Mouse (Mus musculus) gastrocnemius, adult 18-20 months (tissue): ENCODE results near the gene Serpinb6a. TPM values are rescaled to one million over a fixed set of nuclear protein-coding genes. Genes with fewer than 3 reads are reported as not detected.

Experiments
- DNase-seq: peaks from one replicate; pipeline ENCODE4 v3.0.0; 2021; ENCODE audit warnings: low spot score
- long read RNA-seq, 2 experiments: library from polyadenylated mRNA; stranded (forward); transcript quantifications; one replicate each; pipeline ENCODE4 v2.0.0; 2021
- total RNA-seq, 2 experiments: library from RNA; stranded (reverse); gene quantifications; 2 replicates each; pipeline ENCODE4 v1.2.3; 2021

Serpinb6a gene
- total RNA-seq, result 100 to 1,000 TPM; 167 to 256 TPM
- long read RNA-seq, experiment 1, transcript Serpinb6a-202 (7 exons, 1,547 nt), result major isoform, 38 of 262 reads
- long read RNA-seq, experiment 1, partial matches to known transcripts, result 91 of 262 reads
- long read RNA-seq, experiment 1, other reads (novel, unspliced or antisense), result 130 of 262 reads
- long read RNA-seq, experiment 2, transcript Serpinb6a-202 (7 exons, 1,547 nt), result major isoform, 16 of 154 reads
- long read RNA-seq, experiment 2, partial matches to known transcripts, result 44 of 154 reads
- long read RNA-seq, experiment 2, other reads (novel, unspliced or antisense), result 89 of 154 reads

DNA sequence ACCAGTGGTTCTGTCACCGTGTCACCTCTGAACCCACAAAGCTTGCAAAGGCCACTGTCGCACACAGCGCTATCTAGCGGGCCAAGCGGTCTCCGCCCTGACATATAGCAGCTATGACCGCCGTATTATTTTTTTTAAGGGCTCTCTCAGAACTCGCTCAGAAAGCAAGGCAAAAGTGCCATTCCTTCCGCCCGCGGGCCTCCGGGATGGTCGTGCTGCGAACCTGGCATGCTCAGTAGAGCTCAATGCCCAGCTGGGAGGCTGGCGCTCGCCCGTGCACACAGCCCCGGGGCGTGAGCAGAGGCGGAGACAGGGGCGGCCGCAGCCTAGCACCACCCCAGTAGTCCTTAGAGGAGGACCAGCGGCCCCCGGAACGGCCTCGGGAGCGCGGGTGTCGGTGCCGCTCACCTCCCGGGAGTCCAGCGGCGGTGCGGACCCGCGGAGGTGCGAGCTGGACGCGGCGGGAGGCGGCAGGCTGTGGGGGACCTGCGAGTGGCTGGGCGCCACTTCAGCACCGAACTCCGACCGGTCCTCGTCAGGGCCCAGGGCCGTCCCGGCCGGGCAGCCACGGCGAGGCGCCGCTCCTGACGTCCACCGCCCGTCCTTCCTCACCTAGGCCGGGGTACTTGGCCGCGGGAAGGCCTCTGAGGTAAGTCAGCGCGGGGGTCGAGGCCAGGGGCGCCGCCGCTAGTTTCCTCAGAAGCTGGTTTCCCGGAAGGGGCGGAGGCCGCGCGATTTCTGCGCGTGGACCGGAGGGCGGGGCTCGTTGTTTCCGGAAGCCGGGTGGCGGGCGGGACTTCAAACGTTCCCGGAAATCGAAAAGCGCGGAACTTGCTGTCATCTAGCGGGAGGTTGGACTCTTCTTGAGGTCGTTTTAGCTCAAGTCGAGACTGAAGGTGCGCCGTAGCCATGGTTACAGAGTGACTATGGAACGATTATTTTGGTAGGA lies at the start of gene Serpinb6a, which contains the start of gene Ripk1:
Gene Serpinb6a, minus strand, starts transcription at position 737 of the 949 bp plus-strand sequence.
Gene Ripk1, plus strand, starts transcription at position 306 of the 949 bp plus-strand sequence.
- peak; percentile 88 for DNase-seq

DNA sequence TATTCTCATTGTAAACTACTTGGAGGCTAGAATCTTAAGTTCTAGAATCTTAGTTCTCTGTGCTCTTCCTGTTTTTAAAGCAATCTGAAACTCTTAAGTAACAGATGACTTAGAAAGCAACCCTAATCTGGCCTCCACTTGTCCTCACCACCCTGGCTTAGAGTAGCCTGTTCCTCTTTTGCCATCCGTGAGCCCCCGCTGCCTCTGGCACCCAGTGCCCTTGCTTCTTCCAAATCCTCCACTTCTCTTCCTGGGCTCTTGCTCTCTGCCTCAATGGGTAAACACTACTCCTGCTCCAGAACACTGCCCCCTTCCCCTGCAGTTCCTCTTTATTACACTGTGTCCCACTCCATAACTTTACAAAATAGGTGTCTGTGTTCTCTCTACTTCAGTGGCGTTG lies 49.1 kb upstream of the Serpinb6a start:
- DNase-seq, result no peak

DNA sequence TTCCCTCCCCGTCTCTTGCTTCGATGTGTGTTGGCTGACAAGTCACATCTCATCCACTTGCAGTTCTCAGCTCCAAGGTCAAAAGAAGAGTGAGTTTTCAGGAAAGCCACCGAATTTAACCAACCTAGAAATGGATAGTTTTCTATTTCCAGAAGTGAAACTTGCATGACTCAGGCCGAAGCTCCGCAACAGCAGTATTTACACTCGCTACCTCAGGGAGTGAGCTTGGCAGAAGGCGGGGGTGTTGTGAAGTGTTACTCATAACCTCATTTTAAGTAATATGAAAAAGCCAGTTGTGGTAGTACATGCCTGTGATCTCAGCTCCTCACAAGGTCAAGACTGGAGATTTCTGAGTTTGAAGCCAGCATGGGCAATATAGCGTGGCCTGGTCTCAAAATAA lies 47.9 kb upstream of the Serpinb6a start:
- peak; percentile 14 for DNase-seq

DNA sequence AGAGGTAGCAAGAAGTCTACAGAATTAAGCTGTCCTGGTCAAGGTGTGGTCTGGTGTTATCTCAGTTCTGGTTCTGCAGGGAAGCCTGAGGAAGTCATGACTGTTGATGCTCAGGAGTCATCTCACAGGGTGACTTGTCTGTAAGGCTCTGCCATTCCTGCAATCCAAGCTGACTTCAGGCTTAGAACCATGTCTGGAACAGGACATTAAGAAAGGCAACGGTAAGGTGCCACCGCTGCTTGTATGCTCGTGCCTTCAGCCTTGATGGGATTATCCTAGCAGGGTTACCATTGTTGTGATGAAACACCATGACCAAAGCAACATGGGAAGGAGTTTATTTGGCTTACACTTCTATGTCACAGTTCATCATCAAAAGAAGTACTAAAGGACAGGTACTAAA lies 44.9 kb upstream of the Serpinb6a start:
- DNase-seq, result no peak

DNA sequence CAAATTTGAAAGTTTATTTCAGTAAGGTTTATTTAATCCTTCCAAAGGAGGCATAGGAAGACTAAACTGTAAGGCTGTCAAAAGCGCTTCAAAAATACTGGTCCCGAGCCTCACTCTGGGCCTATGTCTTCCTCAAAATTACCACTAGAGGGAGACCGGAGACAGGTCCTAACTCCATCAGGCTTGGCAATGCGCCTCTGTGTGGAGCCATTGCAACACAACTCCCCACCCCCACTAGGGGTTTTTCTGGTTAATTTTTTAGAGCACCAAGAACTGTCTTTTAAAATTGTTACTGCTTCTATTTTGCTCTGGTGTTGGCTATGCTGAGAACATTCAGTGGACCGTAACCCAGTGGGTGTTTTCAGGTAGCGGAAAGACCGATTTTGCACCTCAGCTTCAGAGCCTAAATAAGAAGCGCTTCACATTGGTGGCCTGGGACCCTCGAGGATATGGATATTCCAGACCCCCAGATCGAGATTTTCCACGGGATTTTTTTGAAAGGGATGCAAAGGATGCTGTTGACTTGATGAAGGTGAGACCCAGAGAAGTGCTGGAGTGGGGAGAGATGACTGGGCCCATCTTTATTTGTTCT lies 43.9 kb upstream of the Serpinb6a start:
- peak; percentile 84 for DNase-seq

DNA sequence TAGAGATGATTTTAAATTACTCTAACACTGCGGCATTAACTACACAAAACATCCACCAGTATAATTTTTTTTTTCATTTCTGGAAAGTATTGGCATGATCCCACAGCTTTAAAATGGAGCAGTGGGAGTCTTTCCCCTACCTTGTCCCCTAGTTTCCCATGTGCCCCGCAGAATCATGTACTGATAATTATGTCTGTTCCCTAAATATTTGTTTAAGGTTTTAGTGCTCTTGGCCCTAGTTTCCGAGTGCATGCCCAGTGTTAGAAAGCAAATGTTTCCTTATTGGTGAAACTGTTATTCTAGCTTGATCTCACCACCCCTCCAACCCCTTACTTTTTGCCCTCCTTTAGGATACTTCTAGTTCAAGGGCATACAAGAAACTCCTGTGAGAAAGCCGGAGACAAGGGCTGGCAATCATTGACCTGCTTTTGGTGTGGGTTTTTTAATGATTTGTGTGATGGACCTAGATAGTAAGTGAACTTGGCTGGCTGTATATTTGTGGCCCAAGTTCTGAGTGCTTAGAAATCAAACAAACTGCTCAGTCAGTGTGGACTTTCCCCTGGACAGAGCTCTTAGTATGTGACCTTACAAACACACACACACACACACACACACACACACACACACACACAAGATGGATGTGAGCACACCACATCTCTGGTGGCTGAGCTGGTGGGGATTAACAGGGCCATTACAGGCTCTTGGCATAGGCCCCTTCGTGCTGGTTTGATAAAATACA lies 43.1 kb upstream of the Serpinb6a start:
- no peak for DNase-seq

DNA sequence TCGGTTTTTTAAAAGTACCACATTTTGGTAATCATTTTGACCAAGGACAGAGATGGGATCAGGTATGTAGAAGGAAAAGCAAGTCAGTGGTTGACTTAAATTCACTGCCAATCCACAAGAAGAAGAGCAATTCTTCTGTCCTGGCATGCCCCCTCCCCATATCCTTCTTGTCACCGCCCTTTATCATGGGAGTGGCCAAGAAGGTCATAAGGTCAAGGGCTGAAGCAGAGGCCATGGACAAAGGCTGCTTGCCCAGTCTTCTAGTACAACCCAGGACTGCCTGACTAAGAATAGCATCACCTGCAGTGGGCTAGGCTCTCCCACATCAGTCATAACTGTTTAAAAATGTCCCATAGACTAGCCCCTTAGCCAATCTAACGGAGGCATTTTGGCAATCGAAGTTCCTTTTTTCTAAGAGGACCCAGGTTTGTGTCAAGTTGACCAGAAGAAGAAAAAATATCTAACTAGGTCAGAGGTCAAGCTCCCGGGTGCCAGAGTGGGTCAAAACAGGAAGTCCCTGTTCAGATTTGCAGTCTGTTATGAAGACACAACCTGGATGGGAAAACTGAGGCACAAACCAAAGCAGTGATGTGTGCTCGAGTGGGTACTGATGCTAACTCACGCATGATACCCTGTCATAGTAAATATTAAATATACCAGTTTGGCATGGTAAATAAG lies 41.3 kb upstream of the Serpinb6a start:
- no peak for DNase-seq

DNA sequence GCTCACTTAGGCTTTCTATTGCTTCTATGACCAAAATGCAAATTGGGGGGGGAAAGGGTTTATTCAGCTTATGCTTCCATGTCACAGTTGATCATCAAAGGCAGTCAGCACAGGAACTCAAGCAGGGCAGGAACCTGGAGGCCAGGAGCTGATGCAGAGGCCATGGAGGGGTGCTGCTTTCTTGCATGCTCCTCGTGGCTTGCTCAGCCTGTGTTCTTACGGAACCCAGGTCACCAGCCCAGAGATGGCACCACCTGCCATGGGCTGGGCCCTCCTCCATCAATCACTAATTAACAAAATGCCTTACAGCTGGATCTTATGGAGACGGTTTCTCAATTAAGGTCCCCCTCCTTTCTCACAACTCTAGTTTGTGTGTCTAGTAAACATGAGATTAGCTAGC lies 37.5 kb upstream of the Serpinb6a start:
- no peak for DNase-seq

DNA sequence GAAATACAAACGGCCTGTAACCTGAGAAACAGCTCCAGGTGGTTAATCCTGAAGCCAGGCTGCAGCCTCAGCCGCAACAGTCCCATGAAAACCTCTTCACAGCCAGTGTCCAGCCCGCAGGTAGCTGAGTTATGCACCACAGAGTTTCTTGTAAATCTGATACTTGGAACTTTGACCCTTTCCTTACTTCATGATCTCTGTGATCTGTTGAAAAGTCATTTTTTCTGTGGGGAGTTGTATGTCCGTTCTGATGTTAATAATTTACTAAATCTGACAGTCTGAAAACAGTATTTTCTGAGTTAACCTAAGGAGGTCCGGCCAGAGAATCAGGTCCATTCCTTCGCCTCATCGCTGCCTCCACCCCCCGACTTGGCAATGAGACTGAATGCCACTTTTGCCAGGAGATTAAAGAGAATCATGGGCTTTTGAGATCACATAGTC lies 36.3 kb upstream of the Serpinb6a start:
- DNase-seq, result no peak

DNA sequence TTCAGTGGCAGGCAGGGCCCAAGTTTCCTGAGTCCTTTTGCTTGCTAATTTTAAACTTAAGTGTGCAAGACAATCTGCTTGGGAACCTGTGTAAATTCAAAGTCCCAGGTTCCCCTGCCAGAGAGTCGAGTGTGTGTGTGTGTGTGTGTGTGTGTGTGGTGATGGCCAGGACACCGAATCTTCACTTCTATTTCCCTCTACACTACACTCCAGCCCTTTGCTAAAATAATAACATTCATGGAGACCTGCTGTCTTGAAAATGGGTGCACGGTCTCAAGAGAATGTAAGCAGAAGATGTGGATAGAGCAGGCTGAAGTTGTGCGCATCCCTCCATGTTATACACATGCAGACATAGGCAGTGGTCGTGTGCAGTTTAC lies 35.5 kb upstream of the Serpinb6a start:
- peak; percentile 9 for DNase-seq

DNA sequence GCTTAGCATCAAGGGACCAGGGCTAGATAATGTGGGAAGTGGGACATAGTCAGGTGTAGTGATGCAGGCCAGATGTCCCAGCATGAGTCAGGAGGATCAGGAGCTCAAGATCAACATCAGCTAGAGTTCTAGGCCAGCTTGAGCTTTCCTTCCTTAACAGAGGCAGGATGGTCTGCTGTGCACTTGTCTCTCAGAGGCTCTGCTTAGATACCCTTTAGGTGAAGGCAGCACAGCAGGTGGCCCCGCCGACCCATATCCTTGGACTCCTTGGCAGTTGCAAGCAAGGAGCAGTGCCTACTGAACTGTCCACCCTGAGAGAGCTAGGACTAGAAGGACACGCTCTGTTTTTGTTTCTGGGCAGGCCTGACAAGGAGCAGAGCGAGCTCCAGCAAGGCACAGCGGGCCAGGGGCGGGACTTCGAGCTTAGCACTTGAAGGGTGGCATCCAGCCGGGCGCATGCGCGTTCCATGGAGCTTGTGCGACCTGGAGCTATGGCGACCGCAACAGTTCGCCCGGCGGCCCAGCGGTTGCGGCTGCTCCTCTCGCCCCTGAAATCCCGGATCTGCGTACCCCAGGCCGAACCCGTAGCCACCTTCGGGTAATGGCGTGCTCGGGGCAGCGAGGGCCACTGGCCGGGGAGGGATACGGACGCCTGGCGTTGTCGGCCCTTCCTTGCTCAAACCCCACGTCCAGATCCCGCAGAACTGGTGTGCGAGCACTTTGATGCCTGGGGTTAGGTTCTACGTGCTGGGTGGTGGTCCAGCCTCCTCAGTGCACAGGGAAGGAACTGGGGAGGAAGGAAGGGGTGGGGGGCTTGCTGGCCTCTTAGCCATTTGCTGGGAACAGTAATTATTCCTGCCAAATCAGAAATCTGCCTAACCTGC lies 34.8 kb upstream of the Serpinb6a start, which contains the start of gene Bphl:
Gene Bphl, plus strand, starts transcription at position 426 of the 884 bp plus-strand sequence.
- peak; percentile 90 for DNase-seq

DNA sequence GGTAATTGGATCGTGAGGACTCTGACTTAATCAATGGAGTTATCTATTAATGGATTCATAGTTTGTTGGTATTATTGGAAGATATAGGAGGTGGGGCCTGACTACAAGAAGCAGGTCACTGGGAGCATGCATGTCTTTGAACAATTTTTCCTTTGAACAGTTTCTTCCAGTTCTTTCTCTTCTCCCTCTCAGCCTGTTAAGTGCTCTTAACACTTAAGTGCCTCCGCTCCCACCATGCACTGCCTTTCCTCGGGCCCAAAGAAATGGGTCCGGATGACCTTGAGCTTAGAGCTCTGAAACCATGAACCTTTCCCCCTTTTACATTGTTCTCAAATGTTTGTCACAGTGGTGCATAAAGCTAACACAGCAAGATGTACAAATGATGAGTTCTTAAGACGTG lies 34.1 kb upstream of the Serpinb6a start:
- no peak for DNase-seq

DNA sequence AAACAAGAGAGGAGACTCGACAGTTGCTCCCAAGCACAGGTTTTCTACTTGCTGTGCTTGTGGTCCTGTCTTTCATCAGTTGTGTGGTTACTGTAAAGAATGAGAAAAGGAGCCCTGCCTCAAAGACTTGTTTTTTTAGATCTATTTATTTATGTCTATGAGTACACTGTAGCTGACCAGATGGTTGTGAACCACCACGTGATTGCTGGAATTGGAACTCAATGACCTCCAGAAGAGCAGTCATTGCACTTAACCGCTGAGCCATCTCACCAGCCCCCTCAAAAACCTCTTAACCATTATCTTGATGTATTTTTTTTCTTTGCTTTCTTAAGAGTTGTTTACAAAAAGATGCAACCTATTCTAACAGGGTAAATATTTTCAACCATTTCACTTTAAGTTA lies 32.8 kb upstream of the Serpinb6a start:
- no peak for DNase-seq

DNA sequence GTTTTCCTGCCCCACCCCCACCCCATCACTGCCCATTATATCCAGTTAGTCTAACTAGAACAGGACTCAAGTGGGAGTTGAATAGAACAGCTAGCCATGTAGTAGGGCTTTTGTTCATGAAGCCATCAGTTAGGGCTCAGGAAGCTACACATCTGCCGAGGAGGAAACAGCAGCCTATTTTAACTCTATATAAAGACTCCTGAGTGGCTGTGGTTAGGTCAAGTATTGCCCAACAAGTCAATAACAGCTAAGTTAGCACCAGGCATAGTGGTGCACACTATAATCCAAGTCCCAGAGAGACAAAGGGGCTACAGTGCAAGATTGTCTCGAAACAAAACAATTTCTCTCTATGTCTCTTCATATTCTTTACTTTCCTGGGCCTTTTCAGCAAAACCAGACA lies 29.4 kb upstream of the Serpinb6a start:
- no peak for DNase-seq

DNA sequence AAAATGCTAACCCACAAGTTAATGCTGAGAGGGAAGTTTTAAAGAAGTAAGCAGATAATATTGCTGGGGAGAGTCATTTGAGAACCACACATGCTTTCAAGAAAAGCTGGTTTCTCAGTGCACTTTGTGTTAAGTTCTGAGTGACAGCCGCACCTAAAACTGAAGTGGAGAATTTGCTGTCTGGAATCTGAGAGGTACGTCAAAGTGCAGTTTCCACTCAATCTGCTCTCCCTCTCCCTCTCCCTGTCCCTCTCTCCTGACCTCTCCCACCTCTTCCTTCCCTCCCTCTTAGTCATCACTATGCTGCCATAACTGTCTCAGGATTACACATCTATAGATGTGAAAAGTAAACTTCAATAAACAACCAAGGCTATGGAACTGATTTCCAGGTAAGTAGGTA lies 19.4 kb upstream of the Serpinb6a start:
- DNase-seq, result no peak

DNA sequence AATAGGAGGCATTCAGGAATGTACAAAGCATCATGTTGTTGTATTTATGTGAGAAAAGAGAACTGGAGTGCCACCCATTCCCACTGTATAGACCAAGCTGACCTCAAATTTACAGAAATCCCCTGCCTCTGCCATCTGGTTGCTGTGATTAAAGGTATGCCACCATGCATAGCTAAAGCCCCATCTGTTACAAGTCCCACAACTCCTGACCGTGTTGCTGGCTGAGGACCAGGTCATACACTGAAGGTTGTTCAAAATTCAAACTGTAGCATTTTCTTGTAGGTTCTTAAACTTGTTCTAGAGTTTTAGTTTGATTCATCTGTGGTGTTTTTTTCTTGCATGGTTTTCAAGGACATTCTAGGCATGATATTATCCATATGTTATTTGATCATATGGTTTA lies 15.9 kb upstream of the Serpinb6a start:
- no peak for DNase-seq

DNA sequence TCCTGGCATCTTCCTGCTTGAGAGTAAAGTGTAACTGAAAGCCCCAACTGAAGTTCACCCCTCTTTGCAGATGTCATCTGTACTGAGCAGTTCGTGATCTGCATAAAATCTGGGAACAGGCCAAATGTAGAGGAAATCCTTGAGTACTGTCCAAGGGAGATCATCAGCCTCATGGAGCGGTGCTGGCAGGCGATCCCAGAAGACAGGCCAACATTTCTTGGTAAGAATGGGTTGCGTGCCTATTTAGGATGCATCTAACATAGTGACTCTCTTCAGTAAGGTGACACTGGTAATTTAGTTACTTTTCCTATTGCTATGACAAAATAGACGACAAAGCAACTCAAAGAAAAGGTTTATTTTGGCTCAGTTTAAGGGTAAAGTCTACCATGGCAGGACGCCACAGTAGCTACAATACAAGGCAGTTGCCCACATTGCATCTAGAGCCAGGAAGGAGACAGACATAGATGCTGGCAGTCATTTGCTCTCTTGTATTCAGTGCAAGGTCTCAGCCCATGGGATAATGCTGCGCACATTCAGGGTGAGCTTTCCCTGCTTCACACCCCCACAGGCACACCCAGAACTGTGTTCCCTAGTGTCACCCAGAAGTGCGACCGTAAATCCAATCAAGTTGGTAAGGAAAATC lies 14.5 kb upstream of the Serpinb6a start:
- DNase-seq, result no peak

DNA sequence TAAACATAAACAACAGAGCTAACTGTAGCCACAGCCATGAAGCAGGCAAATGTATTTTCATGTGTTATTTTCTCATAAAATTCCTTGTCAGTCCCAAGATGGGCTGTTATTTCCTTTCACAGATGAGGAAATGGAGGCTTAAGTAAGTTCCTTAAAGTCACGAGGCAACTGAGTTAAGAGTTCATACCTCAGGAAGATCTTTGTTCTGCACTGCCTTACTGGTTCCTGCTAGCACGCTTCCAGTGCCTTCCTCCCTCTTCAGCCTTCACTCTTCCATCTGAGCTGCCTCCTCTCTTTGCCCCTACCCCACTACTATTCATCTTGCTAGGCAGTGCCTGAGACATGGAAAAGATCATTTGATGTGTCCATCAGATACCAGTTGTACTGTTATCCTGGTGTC lies 4.6 kb upstream of the Serpinb6a start:
- no peak for DNase-seq

DNA sequence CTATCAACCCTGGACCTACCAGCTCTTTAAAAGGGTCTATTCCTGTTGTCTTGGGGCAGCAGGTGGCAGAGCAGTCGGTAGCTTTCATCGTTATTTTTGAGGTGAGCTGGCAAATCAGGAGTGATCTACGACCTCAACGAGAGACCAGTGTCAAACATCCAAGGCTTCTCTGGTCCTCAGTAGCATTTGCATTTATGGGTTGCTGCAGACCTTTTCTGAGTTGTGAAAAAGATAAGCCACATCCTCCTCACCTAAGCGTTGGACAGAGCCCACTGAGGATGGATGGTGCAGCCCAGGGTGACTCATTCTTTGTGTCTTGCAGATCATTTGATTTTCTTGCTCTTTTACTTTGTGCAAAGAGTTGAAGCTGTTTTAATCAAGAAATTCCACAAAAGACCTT lies 464 bp upstream of the Serpinb6a start:
- no peak for DNase-seq
